Mouse (Mus musculus): ENCODE data around the gene B4galt2. TPM values are rescaled to one million over a fixed set of nuclear protein-coding genes. Genes with fewer than 3 reads are reported as not detected.

Gene B4galt2
- polyA plus RNA-seq, 1 experiment from 2014 or later: 18.2 TPM

GRCm38 (mm10) chr4:117839366-117839765 lies 43.9 kb downstream of the B4galt2 start:
- peak overlapping the region; percentile 62 for H3K27ac ChIP-seq
- H3K4me2 ChIP-seq (ENCODE audit: low read length): no peak overlapping the region

GRCm38 (mm10) chr4:117837271-117837670 lies 46.0 kb downstream of the B4galt2 start:
- H3K4me3 ChIP-seq (replicated peaks; ENCODE audit: low read depth, low read length): no peak overlapping the region
- H3K27ac ChIP-seq: no peak overlapping the region
- no peaks in the 10 kb centered on the region for H3K9me3 ChIP-seq (replicated peaks; ENCODE audit: low read length)
- no peak overlapping the region for H3K4me2 ChIP-seq (ENCODE audit: low read length)
- 76% methylated on average over 4 of the region's 4 CpGs for WGBS
- H3K9ac ChIP-seq (ENCODE audit: low read depth, low read length): no peak overlapping the region
- peaks cover 9% of the 10 kb centered on the region; the same call in 1 of the 2 replicates for H3K4me1 ChIP-seq (replicated peaks; ENCODE audit: insufficient read depth, low read length)
- no peak for TF ChIP-seq CTCF (IDR thresholded peaks at IDR 0.05; ENCODE audit: low read depth)
- no peaks in the 10 kb centered on the region for H3K36me3 ChIP-seq (ENCODE audit: insufficient read depth, low read length)
- H3K27me3 ChIP-seq (ENCODE audit: insufficient read depth, low read length): no peaks in the 10 kb centered on the region
- ATAC-seq (replicated peaks; ENCODE audit: low FRiP score, low read depth) (no peak), DNase-seq (ENCODE audit: low spot score) (no peak)

More at GRCm38 (mm10) chr4:117839366-117839765, 43.9 kb downstream of the B4galt2 start:
- Histone ChIP-seq H3K4me1 (replicated peaks; ENCODE audit: insufficient read depth, low read length) (peaks cover 9% of the 10 kb centered on the region; the same call in 1 of the 2 replicates), H3K27me3 (ENCODE audit: insufficient read depth, low read length) (no peaks in the 10 kb centered on the region), H3K9me3 (replicated peaks; ENCODE audit: low read length) (no peaks in the 10 kb centered on the region), H3K36me3 (ENCODE audit: insufficient read depth, low read length) (no peaks in the 10 kb centered on the region), H3K4me3 (replicated peaks; ENCODE audit: low read depth, low read length) (no peak overlapping the region), H3K9ac (ENCODE audit: low read depth, low read length) (no peak overlapping the region)
- peak; percentile 9 for DNase-seq (ENCODE audit: low spot score)
- TF ChIP-seq CTCF (IDR thresholded peaks at IDR 0.05; ENCODE audit: low read depth): no peak
- 41% methylated on average over 6 of the region's 6 CpGs for WGBS
- ATAC-seq (replicated peaks; ENCODE audit: low FRiP score, low read depth): no peak

GRCm38 (mm10) chr4:117836204-117836767 lies 47.0 kb downstream of the B4galt2 start:
- no peak for TF ChIP-seq CTCF (IDR thresholded peaks at IDR 0.05; ENCODE audit: low read depth)
- ATAC-seq (replicated peaks; ENCODE audit: low FRiP score, low read depth) (peak; percentile 91), DNase-seq (ENCODE audit: low spot score) (peak; percentile 96)
- no peaks in the 10 kb centered on the region for H3K27me3 ChIP-seq (ENCODE audit: insufficient read depth, low read length)
- under 1% methylated on average over 42 of the region's 48 CpGs for WGBS
- H3K9me3 ChIP-seq (replicated peaks; ENCODE audit: low read length): no peaks in the 10 kb centered on the region
- peak overlapping the region; percentile 94 for H3K4me2 ChIP-seq (ENCODE audit: low read length)
- H3K4me3 ChIP-seq (replicated peaks; ENCODE audit: low read depth, low read length): peak overlapping the region; percentile 64
- peaks cover 16% of the 10 kb centered on the region; the same call in 1 of the 2 replicates for H3K4me1 ChIP-seq (replicated peaks; ENCODE audit: insufficient read depth, low read length)
- H3K9ac ChIP-seq (ENCODE audit: low read depth, low read length): peak overlapping the region; percentile 74
- H3K36me3 ChIP-seq (ENCODE audit: insufficient read depth, low read length): no peaks in the 10 kb centered on the region
- H3K27ac ChIP-seq: peak overlapping the region; percentile 85

- under 1% methylated on average over 59 of the region's 60 CpGs for WGBS
- Histone ChIP-seq H3K27me3 (ENCODE audit: insufficient read depth, low read length) (no peaks in the 10 kb centered on the region), H3K4me1 (replicated peaks; ENCODE audit: insufficient read depth, low read length) (peaks cover 16% of the 10 kb centered on the region; the same call in 1 of the 2 replicates), H3K4me2 (ENCODE audit: low read length) (peak overlapping the region; percentile 94), H3K4me3 (replicated peaks; ENCODE audit: low read depth, low read length) (peak overlapping the region; percentile 64), H3K27ac (peak overlapping the region; percentile 85), H3K36me3 (ENCODE audit: insufficient read depth, low read length) (no peaks in the 10 kb centered on the region), H3K9me3 (replicated peaks; ENCODE audit: low read length) (no peaks in the 10 kb centered on the region), H3K9ac (ENCODE audit: low read depth, low read length) (peak overlapping the region; percentile 74)
- DNase-seq (ENCODE audit: low spot score) (peak; percentile 34), ATAC-seq (replicated peaks; ENCODE audit: low FRiP score, low read depth) (peak; percentile 16; the same call in 1 of the 2 replicates)
- TF ChIP-seq CTCF (IDR thresholded peaks at IDR 0.05; ENCODE audit: low read depth): no peak
Measured at GRCm38 (mm10) chr4:117835531-117836111, 47.7 kb downstream of the B4galt2 start.

- ATAC-seq (replicated peaks; ENCODE audit: low FRiP score, low read depth) (peak; percentile 18; the same call in 1 of the 2 replicates), DNase-seq (ENCODE audit: low spot score) (peak; percentile 92)
- Histone ChIP-seq H3K9ac (ENCODE audit: low read depth, low read length) (peak overlapping the region; percentile 74), H3K27me3 (ENCODE audit: insufficient read depth, low read length) (no peaks in the 10 kb centered on the region), H3K27ac (peak overlapping the region; percentile 85), H3K4me1 (replicated peaks; ENCODE audit: insufficient read depth, low read length) (peaks cover 17% of the 10 kb centered on the region; the same call in 1 of the 2 replicates), H3K36me3 (ENCODE audit: insufficient read depth, low read length) (no peaks in the 10 kb centered on the region), H3K4me2 (ENCODE audit: low read length) (peak overlapping the region; percentile 94), H3K9me3 (replicated peaks; ENCODE audit: low read length) (no peaks in the 10 kb centered on the region), H3K4me3 (replicated peaks; ENCODE audit: low read depth, low read length) (peak overlapping the region; percentile 64)
- 1% methylated on average over 35 of the region's 36 CpGs for WGBS
- no peak for TF ChIP-seq CTCF (IDR thresholded peaks at IDR 0.05; ENCODE audit: low read depth)
Measured at GRCm38 (mm10) chr4:117834845-117835530, 48.3 kb downstream of the B4galt2 start.

GRCm38 (mm10) chr4:117834457-117834844 lies 48.8 kb downstream of the B4galt2 start, which contains the start of gene Slc6a9:
Gene Slc6a9 (plus strand): TSS chr4:117834506.
- ATAC-seq (replicated peaks; ENCODE audit: low FRiP score, low read depth) (no peak), DNase-seq (ENCODE audit: low spot score) (no peak)
- Histone ChIP-seq H3K36me3 (ENCODE audit: insufficient read depth, low read length) (no peaks in the 10 kb centered on the region), H3K27me3 (ENCODE audit: insufficient read depth, low read length) (no peaks in the 10 kb centered on the region), H3K27ac (peak within 1 kb of the TSS; percentile 85), H3K9ac (ENCODE audit: low read depth, low read length) (peak within 1 kb of the TSS; percentile 74), H3K4me3 (replicated peaks; ENCODE audit: low read depth, low read length) (peak within 1 kb of the TSS; percentile 64), H3K4me2 (ENCODE audit: low read length) (peak within 1 kb of the TSS; percentile 94), H3K9me3 (replicated peaks; ENCODE audit: low read length) (no peaks in the 10 kb centered on the region), H3K4me1 (replicated peaks; ENCODE audit: insufficient read depth, low read length) (peaks cover 19% of the 10 kb centered on the region; the same call in 1 of the 2 replicates)
- WGBS: 26% methylated on average over 3 of the region's 3 CpGs
- TF ChIP-seq CTCF (IDR thresholded peaks at IDR 0.05; ENCODE audit: low read depth): no peak
